Mouse (Mus musculus) hindbrain, embryonic 15.5 days (tissue): ENCODE data around the gene Tead1. TPM values are rescaled to one million over a fixed set of nuclear protein-coding genes. Genes with fewer than 3 reads are reported as not detected.
A peak's percentile ranks its signal among the peaks of the same experiment; 100 is the strongest.
"Not testable (repeated sequence)": the region's sequence is repeated elsewhere in the genome, so short reads cannot be mapped to it uniquely, and the experiment has no call there.

Source experiments
- ATAC-seq: fragments of 200-750 bp; cut with Nextera tagmentation; 2 replicates; pipeline ENCODE4 v1.8.0; 2017; ENCODE audit warnings: low read depth, moderate number of reproducible peaks, moderate TSS enrichment; ENCODE audit not compliant: low FRiP score
- H3K27ac ChIP-seq: fragments of 300-500 bp; sonication (generic); replicated peaks from 2 replicates; pipeline ENCODE4 v1.5.1; 2015; ENCODE audit warnings: mild to moderate bottlenecking, inconsistent platforms
- H3K27me3 ChIP-seq: fragments of 300-500 bp; sonication (generic); 2 replicates; pipeline ENCODE4 v1.6.1; 2015; ENCODE audit warnings: control low read depth, inconsistent platforms
- H3K36me3 ChIP-seq: fragments of 300-500 bp; sonication (generic); 2 replicates; pipeline ENCODE4 v1.6.1; 2015; ENCODE audit warnings: control low read depth, inconsistent platforms
- H3K4me1 ChIP-seq: fragments of 300-500 bp; sonication (generic); replicated peaks from 2 replicates; pipeline ENCODE4 v1.6.1; 2015; ENCODE audit warnings: control low read depth, inconsistent platforms
- H3K4me2 ChIP-seq: fragments of 300-500 bp; sonication (generic); 2 replicates; pipeline ENCODE4 v1.6.1; 2015; ENCODE audit warnings: moderate library complexity, mild to moderate bottlenecking, inconsistent platforms
- H3K4me3 ChIP-seq: fragments of 300-500 bp; sonication (generic); 2 replicates; pipeline ENCODE4 v1.5.1; 2015; ENCODE audit warnings: mild to moderate bottlenecking, inconsistent platforms
- H3K9ac ChIP-seq: fragments of 300-500 bp; sonication (generic); 2 replicates; pipeline ENCODE4 v1.6.1; 2015; ENCODE audit warnings: inconsistent platforms
- H3K9me3 ChIP-seq: fragments of 300-500 bp; sonication (generic); 2 replicates; pipeline ENCODE4 v1.6.1; 2016; ENCODE audit warnings: control low read depth, inconsistent platforms
- WGBS: fragments of 180-500 bp; shearing (Covaris S2); methylation state at CpG from one replicate; pipeline ENCODE4 v1.1.7; 2015; 5-methylcytosine and 5-hydroxymethylcytosine counted together
- polyA plus RNA-seq: library from polyadenylated mRNA; unstranded; fragments of >200 nt; fragmentation: Nextera tagmentation; extraction: Ambion mirVana; gene quantifications from 2 replicates; pipeline ENCODE4 v1.2.1, GENCODE M21; 2015

The Tead1 gene
- polyA plus RNA-seq, 1 experiment from 2014 or later = 15.3 TPM

DNA sequence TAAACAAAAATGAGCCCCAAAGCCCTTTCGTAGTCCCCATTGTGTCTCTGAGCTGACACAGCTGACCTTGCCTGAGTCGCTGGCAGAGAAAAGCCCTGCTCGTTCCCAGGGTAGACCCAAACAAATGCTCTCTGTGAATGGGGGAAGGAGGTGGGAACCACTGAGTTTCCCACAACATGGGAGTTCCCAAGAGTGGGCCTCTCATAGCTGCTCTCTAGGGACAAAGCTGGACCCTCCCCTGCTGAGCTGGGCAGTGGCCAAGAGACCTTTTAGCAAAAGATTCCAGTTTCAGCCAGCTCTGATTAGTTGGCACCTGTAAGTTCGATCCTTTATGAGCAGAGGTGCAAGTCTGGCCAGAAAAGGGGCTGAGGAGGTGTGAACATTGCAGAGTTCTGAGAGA, 243.7 kb downstream of the Tead1 start:
- Histone ChIP-seq H3K4me2 (no peak overlapping the region), H3K36me3 (no peaks in the 10 kb centered on the region), H3K27ac (no peak overlapping the region), H3K9ac (no peak overlapping the region), H3K27me3 (no peaks in the 10 kb centered on the region), H3K4me1 (peaks cover 12% of the 10 kb centered on the region; the same call in 1 of the 2 replicates), H3K9me3 (no peaks in the 10 kb centered on the region), H3K4me3 (no peak overlapping the region)
- WGBS = 32% methylated on average over 4 of the region's 4 CpGs
- no peak for ATAC-seq

DNA sequence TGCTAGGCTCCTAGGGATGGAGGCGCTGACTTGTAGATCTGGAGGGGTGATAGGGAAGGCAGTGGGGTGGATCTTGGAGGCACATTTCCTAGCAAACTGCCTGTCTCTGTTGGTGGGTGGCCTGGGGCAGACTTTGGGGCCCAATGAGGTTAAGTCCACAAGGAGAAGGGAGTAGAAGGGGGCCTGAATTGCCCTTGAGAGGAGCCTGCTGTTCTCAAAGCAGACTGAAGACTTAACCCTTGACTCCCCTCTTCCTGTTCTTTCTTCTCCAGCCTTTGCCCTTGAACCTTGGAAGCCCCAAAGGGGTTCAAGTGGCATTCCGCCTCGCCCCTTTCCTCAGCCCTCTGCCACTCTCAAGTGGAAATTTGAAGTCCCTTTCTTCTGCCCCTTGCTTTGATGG, 244.6 kb downstream of the Tead1 start:
- 75% methylated on average over 3 of the region's 3 CpGs for WGBS

DNA sequence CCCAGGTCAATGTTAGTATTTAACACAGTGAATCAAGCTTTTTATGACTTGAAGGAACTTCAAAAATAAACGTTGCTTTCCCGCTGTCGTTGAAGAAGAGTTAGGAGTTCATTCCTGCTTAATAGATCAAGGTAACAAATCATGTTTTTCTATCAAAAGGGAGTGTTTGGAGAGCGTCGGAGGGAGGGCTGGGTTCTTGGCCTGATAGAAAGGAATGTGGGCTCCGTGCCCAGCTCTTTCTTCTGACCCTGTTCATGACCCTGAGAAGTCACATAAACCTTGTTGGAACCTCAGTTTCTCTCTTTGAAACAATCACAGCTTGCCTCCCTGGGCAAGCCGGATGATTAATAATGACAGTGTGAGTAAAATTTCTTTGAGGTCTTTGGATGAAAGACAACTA, 251.6 kb downstream of the Tead1 start:
- Histone ChIP-seq H3K4me2 (no peak overlapping the region), H3K36me3 (no peaks in the 10 kb centered on the region), H3K9me3 (no peaks in the 10 kb centered on the region), H3K4me3 (no peak overlapping the region), H3K27me3 (no peaks in the 10 kb centered on the region), H3K9ac (no peak overlapping the region), H3K4me1 (no peaks in the 10 kb centered on the region), H3K27ac (no peak overlapping the region)
- no peak for ATAC-seq
- 59% methylated on average over 7 of the region's 7 CpGs for WGBS

More for the DNA sequence above, 244.6 kb downstream of the Tead1 start:
- Histone ChIP-seq H3K36me3 (no peaks in the 10 kb centered on the region), H3K9me3 (no peaks in the 10 kb centered on the region), H3K4me2 (no peak overlapping the region), H3K4me1 (peaks cover 6% of the 10 kb centered on the region; the same call in 1 of the 2 replicates), H3K4me3 (no peak overlapping the region), H3K27me3 (no peaks in the 10 kb centered on the region), H3K9ac (no peak overlapping the region), H3K27ac (no peak overlapping the region)
- no peak for ATAC-seq

DNA sequence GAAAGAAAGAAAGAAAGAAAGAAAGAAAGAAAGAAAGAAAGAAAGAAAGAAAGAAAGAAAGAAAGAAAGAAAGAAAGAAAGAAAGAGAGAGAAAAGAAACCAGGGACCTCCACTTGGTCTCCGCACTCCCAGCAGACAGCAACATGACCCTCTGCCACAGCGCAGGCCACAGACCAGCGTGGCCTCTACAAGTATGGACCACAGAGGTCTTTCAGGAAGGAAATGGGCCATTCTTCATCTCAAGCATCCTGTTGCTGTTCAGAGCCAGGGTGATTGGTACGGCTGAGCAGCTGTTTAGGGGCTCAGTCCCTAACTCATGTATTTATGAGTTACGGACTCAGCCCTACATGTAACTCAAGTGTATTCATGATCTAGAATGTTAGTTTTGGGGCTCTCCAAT, 256.8 kb downstream of the Tead1 start:
- H3K36me3 ChIP-seq, H3K4me2 ChIP-seq, H3K4me1 ChIP-seq, H3K4me3 ChIP-seq, H3K9ac ChIP-seq, H3K27ac ChIP-seq, ATAC-seq, H3K9me3 ChIP-seq, H3K27me3 ChIP-seq: not testable (repeated sequence)
- WGBS = 97% methylated on average over 5 of the region's 5 CpGs

DNA sequence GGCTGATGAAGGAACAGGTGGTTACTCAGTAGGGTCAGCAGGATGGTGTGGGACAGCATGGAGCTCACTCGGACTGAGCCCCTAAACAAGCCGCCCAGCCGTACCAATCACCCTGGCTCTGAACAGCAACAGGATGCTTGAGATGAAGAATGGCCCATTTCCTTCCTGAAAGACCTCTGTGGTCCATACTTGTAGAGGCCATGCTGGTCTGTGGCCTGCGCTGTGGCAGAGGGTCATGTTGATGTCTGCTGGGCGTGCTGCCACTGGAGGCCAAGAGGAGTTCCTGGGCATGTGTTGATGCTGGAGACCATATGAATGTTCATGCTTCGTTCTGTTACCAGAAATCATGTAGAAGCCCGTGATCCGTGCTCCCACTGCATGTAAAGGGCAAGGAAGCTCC, 258.0 kb downstream of the Tead1 start:
- Histone ChIP-seq H3K4me2 (no peak overlapping the region), H3K4me3 (no peak overlapping the region), H3K27ac (no peak overlapping the region), H3K9ac (no peak overlapping the region), H3K27me3 (no peaks in the 10 kb centered on the region), H3K36me3 (no peaks in the 10 kb centered on the region), H3K4me1 (no peaks in the 10 kb centered on the region), H3K9me3 (no peaks in the 10 kb centered on the region)
- 94% methylated on average over 8 of the region's 8 CpGs for WGBS
- no peak for ATAC-seq

DNA sequence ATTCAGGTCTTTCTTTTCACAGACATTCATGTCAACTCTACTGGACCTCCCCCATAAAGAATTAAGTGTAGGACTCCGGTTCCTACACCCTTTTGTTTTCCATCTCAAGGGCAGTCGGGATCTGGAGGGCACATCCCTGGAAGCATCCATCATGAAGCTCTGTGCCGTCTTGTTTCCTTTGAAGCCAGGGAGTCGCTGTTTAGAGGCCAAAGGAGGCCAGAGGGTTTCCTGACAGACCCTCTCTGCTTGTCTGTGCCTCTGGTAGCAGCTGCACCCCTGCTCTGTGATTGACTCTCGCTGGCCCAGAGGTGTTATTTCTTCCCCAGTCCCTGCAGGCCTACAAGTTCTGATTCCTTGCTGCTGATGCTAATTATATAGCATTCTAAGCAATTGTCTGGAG, 259.8 kb downstream of the Tead1 start:
- Histone ChIP-seq H3K36me3 (no peaks in the 10 kb centered on the region), H3K27ac (no peak overlapping the region), H3K9ac (no peak overlapping the region), H3K4me3 (no peak overlapping the region), H3K9me3 (no peaks in the 10 kb centered on the region), H3K4me1 (no peaks in the 10 kb centered on the region), H3K27me3 (no peaks in the 10 kb centered on the region), H3K4me2 (no peak overlapping the region)
- no peak for ATAC-seq
- WGBS = 34% methylated on average over 5 of the region's 5 CpGs

DNA sequence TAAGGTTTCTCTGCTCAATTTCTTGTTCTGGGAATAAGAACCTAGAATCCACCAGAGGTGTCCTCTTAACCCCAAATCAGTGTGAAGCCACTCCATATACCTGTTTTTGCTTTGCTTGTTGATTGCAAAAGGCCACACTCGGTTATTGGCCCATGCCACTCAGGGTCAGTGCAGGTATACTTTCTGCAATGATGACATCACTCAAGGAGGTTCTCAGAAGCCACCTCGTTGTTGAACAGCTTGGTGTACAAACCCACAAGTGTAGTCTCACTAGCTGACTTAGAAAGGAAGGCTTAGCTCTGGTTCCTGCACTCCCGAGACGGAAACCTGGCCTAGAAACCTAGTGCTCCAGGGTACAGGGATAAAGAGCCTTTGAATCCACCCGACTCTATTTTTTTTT, 263.4 kb downstream of the Tead1 start:
- Histone ChIP-seq H3K9me3 (no peaks in the 10 kb centered on the region), H3K27me3 (no peaks in the 10 kb centered on the region), H3K4me2 (no peak overlapping the region), H3K9ac (no peak overlapping the region), H3K4me1 (no peaks in the 10 kb centered on the region), H3K4me3 (no peak overlapping the region), H3K27ac (no peak overlapping the region), H3K36me3 (no peaks in the 10 kb centered on the region)
- no peak for ATAC-seq
- 74% methylated on average over 5 of the region's 5 CpGs for WGBS

DNA sequence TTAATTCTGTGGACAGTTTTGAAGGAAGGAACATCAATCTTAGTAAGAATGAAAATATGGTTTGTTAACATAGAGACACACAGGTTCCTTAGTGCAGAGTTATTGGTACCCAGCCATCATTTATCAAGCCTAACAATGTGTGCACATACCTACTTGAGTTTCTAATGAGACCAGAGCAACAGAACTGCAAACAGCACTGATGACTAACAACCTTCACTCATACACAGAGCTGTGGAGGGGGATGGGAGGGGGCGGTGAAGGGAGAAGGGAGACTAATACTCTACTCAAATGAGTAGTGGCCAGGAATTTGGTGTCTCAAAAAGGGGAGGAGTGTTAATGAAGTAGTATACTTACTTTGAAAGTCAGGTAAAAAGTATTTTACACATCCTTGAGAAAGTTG, 263.9 kb downstream of the Tead1 start:
- H3K9ac ChIP-seq = no peak overlapping the region
- no peaks in the 10 kb centered on the region for H3K36me3 ChIP-seq
- H3K4me2 ChIP-seq = no peak overlapping the region
- H3K9me3 ChIP-seq = no peaks in the 10 kb centered on the region
- H3K4me3 ChIP-seq = no peak overlapping the region
- WGBS = 97% methylated on average over 1 of the region's 1 CpGs
- no peaks in the 10 kb centered on the region for H3K27me3 ChIP-seq
- H3K27ac ChIP-seq = no peak overlapping the region
- no peaks in the 10 kb centered on the region for H3K4me1 ChIP-seq
- no peak for ATAC-seq

DNA sequence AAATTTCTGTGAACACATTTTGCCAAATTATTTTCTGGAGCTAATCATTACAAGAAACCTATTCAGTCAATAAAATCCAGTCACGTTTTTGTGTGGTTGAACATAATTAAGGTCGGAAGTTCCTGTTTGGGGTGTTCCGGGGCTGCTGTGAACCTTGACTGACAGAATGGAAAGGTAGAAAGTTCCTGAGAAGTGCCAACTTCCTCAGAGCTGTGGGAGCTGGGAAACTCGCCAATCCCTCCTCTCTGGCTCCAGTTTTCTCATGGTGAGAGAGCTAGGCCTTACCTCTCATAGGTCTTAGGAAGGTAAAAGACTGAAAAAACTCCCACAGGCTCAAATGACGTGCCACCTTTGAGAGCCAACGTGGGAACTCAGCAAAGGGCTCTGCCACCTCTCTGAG, 267.6 kb downstream of the Tead1 start:
- 64% methylated on average over 6 of the region's 6 CpGs for WGBS
- H3K9ac ChIP-seq = no peak overlapping the region
- H3K4me2 ChIP-seq = no peak overlapping the region
- no peaks in the 10 kb centered on the region for H3K9me3 ChIP-seq
- no peak for ATAC-seq
- no peaks in the 10 kb centered on the region for H3K4me1 ChIP-seq
- H3K36me3 ChIP-seq = no peaks in the 10 kb centered on the region
- H3K27me3 ChIP-seq = no peaks in the 10 kb centered on the region
- no peak overlapping the region for H3K4me3 ChIP-seq
- no peak overlapping the region for H3K27ac ChIP-seq

DNA sequence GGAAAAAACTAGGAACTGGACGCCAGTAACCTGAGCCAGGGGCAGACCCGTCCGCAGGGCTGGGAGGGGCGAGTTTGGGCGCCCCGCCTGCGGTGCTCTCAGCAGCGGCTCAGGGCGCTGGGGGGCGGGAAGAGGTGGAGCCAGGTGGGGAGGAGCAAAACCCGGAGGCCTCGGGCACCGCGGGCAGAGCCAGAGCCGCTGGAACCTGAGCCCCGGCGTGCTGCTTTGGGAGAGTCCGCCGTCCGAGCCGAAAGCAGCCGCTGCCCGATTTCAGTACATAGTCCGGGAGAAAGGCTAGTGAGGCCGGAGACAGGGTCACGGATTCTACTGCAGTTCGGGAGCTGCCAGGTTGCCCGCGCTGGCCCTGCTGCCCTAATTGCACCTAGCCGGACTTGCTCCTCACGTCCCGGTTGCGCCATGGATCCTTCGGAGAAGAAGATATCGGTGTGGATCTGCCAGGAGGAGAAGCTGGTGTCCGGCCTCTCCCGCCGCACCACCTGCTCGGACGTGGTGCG, 274.7 kb downstream of the Tead1 start, which contains the start of gene Rassf10:
TSS of gene Rassf10 (plus strand) at position 186 of the 515 bp plus-strand sequence.
- H3K9me3 ChIP-seq = no peaks in the 10 kb centered on the region
- peak within 1 kb of the TSS; percentile 77 for H3K4me2 ChIP-seq
- no peaks in the 10 kb centered on the region for H3K36me3 ChIP-seq
- H3K27me3 ChIP-seq = peaks cover 40% of the 10 kb centered on the region
- peaks cover 21% of the 10 kb centered on the region for H3K4me1 ChIP-seq
- peak within 1 kb of the TSS; percentile 44 for H3K9ac ChIP-seq
- H3K4me3 ChIP-seq = peak within 1 kb of the TSS; percentile 43
- ATAC-seq = peak; percentile 62; the same call in 1 of the 2 replicates
- WGBS = 1% methylated on average over 40 of the region's 41 CpGs
- no peak within 1 kb of the TSS for H3K27ac ChIP-seq

DNA sequence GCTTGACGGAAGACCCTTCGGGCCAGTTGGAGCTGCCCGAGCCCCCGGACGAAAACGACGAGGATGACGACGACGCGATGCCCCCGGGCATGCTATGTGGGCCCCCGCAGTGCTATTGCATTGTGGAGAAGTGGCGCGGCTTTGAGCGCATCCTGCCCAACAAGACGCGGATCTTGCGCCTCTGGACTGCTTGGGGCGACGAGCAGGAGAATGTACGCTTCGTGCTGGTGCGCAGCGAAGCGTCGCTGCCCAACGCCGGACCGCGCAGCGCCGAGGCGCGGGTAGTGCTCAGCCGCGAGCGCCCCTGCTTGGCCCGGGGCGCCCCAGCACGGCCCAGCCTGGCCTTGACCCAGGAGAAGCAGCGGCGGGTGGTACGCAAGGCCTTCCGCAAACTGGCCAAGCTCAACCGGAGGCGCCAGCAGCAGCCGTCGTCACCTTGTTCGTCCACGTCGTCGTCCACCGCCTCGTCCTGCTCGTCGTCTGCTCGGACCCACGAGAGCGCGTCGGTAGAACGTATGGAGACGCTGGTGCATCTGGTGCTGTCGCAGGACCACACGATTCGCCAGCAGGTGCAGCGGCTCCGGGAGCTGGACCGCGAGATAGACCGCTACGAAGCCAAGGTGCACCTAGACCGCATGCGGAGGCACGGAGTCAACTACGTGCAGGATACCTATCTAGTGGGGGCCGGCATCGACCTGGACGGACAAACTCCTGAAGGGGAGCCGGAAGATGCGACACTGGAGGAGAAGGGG, 275.4 kb downstream of the Tead1 start:
- no peak overlapping the region for H3K27ac ChIP-seq
- peaks cover 21% of the 10 kb centered on the region for H3K4me1 ChIP-seq
- H3K4me3 ChIP-seq = peak overlapping the region; percentile 43
- no peaks in the 10 kb centered on the region for H3K9me3 ChIP-seq
- H3K36me3 ChIP-seq = no peaks in the 10 kb centered on the region
- ATAC-seq = 0 out of 2 replicates have a peak, but pooled peaks have one; percentile 13
- H3K27me3 ChIP-seq = peaks cover 42% of the 10 kb centered on the region
- 1% methylated on average over 79 of the region's 82 CpGs for WGBS
- peak overlapping the region; percentile 77 for H3K4me2 ChIP-seq
- peak overlapping the region; percentile 44 for H3K9ac ChIP-seq

DNA sequence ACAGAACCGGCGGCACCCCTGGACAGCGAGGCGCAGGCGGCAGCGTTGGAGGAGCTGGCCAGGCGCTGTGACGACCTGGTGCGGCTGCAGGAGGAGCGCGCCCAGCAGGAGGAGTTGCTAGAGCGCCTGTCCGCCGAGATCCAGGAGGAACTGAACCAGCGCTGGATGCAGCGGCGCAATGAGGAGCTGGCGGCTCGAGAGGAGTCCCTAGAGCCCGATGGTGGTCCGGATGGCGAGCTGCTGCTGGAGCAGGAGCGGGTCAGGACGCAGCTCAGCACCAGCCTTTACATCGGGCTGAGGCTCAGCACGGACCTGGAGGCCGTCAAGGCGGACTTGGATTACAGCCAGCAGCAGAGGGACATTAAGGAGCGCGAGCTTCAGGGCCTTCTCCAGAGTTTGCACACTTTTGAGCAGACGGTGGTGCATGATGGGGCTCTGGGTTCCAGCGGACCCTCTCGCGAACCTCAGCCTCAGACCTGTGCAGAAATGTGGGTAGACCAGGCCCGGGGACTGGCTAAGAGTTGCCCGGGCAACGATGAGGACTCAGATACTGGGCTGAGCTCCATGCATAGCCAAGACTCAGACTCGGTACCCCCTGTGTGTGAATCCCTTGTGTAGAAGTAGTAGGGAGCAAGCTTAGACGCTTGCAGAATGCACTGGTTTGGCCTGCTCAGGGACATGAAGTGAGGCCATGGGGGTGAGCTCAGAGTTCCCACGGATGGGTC, 276.1 kb downstream of the Tead1 start:
- peak; percentile 76 for ATAC-seq
- H3K4me3 ChIP-seq = peak overlapping the region; percentile 43
- H3K27ac ChIP-seq = 0 out of 2 replicates have a peak overlapping the region, but pooled peaks have one; percentile 14
- peaks cover 21% of the 10 kb centered on the region for H3K4me1 ChIP-seq
- no peaks in the 10 kb centered on the region for H3K9me3 ChIP-seq
- H3K9ac ChIP-seq = peak overlapping the region; percentile 44
- H3K4me2 ChIP-seq = peak overlapping the region; percentile 77
- H3K36me3 ChIP-seq = no peaks in the 10 kb centered on the region
- H3K27me3 ChIP-seq = peaks cover 42% of the 10 kb centered on the region
- 2% methylated on average over 40 of the region's 40 CpGs for WGBS
